Mouse (Mus musculus) embryonic facial prominence, embryonic 11.5 days (tissue): ENCODE measurements around the gene 1700017B05Rik. TPM values are rescaled to one million over a fixed set of nuclear protein-coding genes. Genes with fewer than 3 reads are reported as not detected.

Experiments used
- ATAC-seq: fragments of 200-750 bp; cut with Nextera tagmentation; replicated peaks from 2 replicates; pipeline ENCODE4 v1.8.0; 2017; ENCODE audit warnings: low read depth; ENCODE audit not compliant: insufficient number of reproducible peaks, low FRiP score, low TSS enrichment
- DNase-seq: peaks from one replicate; pipeline ENCODE4 v3.0.0-alpha.2; 2015; ENCODE audit warnings: low spot score
- H3K27ac ChIP-seq: fragments of 300-500 bp; sonication (generic); replicated peaks from 2 replicates; pipeline ENCODE4 v1.5.1; 2014; ENCODE audit warnings: mild to moderate bottlenecking, low read depth, low read length, control low read depth
- H3K27me3 ChIP-seq: fragments of 300-500 bp; sonication (generic); 2 replicates; pipeline ENCODE4 v1.6.1; 2014; ENCODE audit warnings: mild to moderate bottlenecking, low read length, moderate library complexity, mixed read lengths; ENCODE audit not compliant: control insufficient read depth, insufficient read depth
- H3K36me3 ChIP-seq: fragments of 300-500 bp; sonication (generic); replicated peaks from 2 replicates; pipeline ENCODE4 v1.6.1; 2014; ENCODE audit warnings: low read depth, mild to moderate bottlenecking, low read length, moderate library complexity, mixed read lengths; ENCODE audit not compliant: control insufficient read depth, insufficient read depth
- H3K4me1 ChIP-seq: fragments of 300-500 bp; sonication (generic); 2 replicates; pipeline ENCODE4 v1.6.1; 2014; ENCODE audit warnings: low read length, mixed read lengths; ENCODE audit not compliant: control insufficient read depth, insufficient read depth
- H3K4me2 ChIP-seq: fragments of 300-500 bp; sonication (generic); 2 replicates; pipeline ENCODE4 v1.6.1; 2014; ENCODE audit warnings: low read depth, mild to moderate bottlenecking, control low read depth, low read length, moderate library complexity
- H3K4me3 ChIP-seq: fragments of 300-500 bp; sonication (generic); 2 replicates; pipeline ENCODE4 v1.5.1; 2014; ENCODE audit warnings: low read depth, low read length, control low read depth
- H3K9ac ChIP-seq: fragments of 300-500 bp; sonication (generic); replicated peaks from 2 replicates; pipeline ENCODE4 v1.6.1; 2014; ENCODE audit warnings: mild to moderate bottlenecking, control low read depth, low read length
- H3K9me3 ChIP-seq: fragments of 300-500 bp; sonication (generic); replicated peaks from 2 replicates; pipeline ENCODE4 v1.6.1; 2016; ENCODE audit warnings: mild to moderate bottlenecking, low read length, inconsistent platforms, mixed read lengths; ENCODE audit not compliant: control insufficient read depth
- WGBS: fragments of 180-500 bp; shearing (Covaris S2); extraction: QIAGEN DNeasy Blood & Tissue Kit; methylation state at CpG from one replicate; pipeline ENCODE4 v1.1.7; 2014; 5-methylcytosine and 5-hydroxymethylcytosine counted together
- polyA plus RNA-seq: library from polyadenylated mRNA; unstranded; fragments of >200 nt; fragmentation: Nextera tagmentation; extraction: Ambion mirVana; gene quantifications from 2 replicates; pipeline ENCODE4 v1.2.1, GENCODE M21; 2014

Gene 1700017B05Rik
- polyA plus RNA-seq, 1 experiment from 2014 or later: 11.9 TPM

- DNase-seq: no peak
- no peaks in the 10 kb centered on the region for H3K9me3 ChIP-seq
- no peak for ATAC-seq
- no peak overlapping the region for H3K27ac ChIP-seq
- H3K27me3 ChIP-seq: no peaks in the 10 kb centered on the region
- H3K36me3 ChIP-seq: no peaks in the 10 kb centered on the region
- 40% methylated on average over 1 of the region's 1 CpGs for WGBS
- no peak overlapping the region for H3K4me2 ChIP-seq
- H3K4me3 ChIP-seq: no peak overlapping the region
- H3K4me1 ChIP-seq: peaks cover 4% of the 10 kb centered on the region; the same call in 1 of the 2 replicates
- H3K9ac ChIP-seq: no peak overlapping the region
These were observed 8.7 kb upstream of the 1700017B05Rik start for GRCm38 (mm10) chr9:57271081-57271480.

- Histone ChIP-seq H3K36me3 (no peaks in the 10 kb centered on the region), H3K27me3 (no peaks in the 10 kb centered on the region), H3K27ac (no peak overlapping the region), H3K9ac (no peak overlapping the region), H3K9me3 (no peaks in the 10 kb centered on the region), H3K4me3 (no peak overlapping the region), H3K4me1 (peaks cover 4% of the 10 kb centered on the region; the same call in 1 of the 2 replicates), H3K4me2 (no peak overlapping the region)
- WGBS: 9% methylated on average over 8 of the region's 8 CpGs
- DNase-seq (no peak), ATAC-seq (no peak)
These were observed 8.0 kb upstream of the 1700017B05Rik start for GRCm38 (mm10) chr9:57270399-57270798.

GRCm38 (mm10) chr9:57269384-57269783, 7.0 kb upstream of the 1700017B05Rik start:
- DNase-seq (no peak), ATAC-seq (no peak)
- peaks cover 4% of the 10 kb centered on the region; the same call in 1 of the 2 replicates for H3K4me1 ChIP-seq
- no peaks in the 10 kb centered on the region for H3K36me3 ChIP-seq
- no peak overlapping the region for H3K4me3 ChIP-seq
- H3K27ac ChIP-seq: no peak overlapping the region
- H3K9ac ChIP-seq: no peak overlapping the region
- 36% methylated on average over 1 of the region's 1 CpGs for WGBS
- H3K4me2 ChIP-seq: no peak overlapping the region
- no peaks in the 10 kb centered on the region for H3K27me3 ChIP-seq
- no peaks in the 10 kb centered on the region for H3K9me3 ChIP-seq

- ATAC-seq: no peak
- no peak overlapping the region for H3K9ac ChIP-seq
- H3K4me1 ChIP-seq: peaks cover 4% of the 10 kb centered on the region; the same call in 1 of the 2 replicates
- DNase-seq: no peak
- no peaks in the 10 kb centered on the region for H3K27me3 ChIP-seq
- no peaks in the 10 kb centered on the region for H3K9me3 ChIP-seq
- no peak overlapping the region for H3K4me3 ChIP-seq
- H3K4me2 ChIP-seq: no peak overlapping the region
- no peaks in the 10 kb centered on the region for H3K36me3 ChIP-seq
- H3K27ac ChIP-seq: no peak overlapping the region
- WGBS: 13% methylated on average over 3 of the region's 3 CpGs
These were observed 6.2 kb upstream of the 1700017B05Rik start for GRCm38 (mm10) chr9:57268575-57268974.

GRCm38 (mm10) chr9:57268078-57268477, 5.7 kb upstream of the 1700017B05Rik start:
- peaks cover 4% of the 10 kb centered on the region; the same call in 1 of the 2 replicates for H3K4me1 ChIP-seq
- H3K36me3 ChIP-seq: no peaks in the 10 kb centered on the region
- DNase-seq (no peak), ATAC-seq (no peak)
- no peak overlapping the region for H3K4me3 ChIP-seq
- 15% methylated on average over 10 of the region's 10 CpGs for WGBS
- no peak overlapping the region for H3K4me2 ChIP-seq
- H3K27me3 ChIP-seq: no peaks in the 10 kb centered on the region
- no peak overlapping the region for H3K9ac ChIP-seq
- H3K27ac ChIP-seq: no peak overlapping the region
- no peaks in the 10 kb centered on the region for H3K9me3 ChIP-seq

GRCm38 (mm10) chr9:57267421-57267820, 5.0 kb upstream of the 1700017B05Rik start:
- DNase-seq (no peak), ATAC-seq (no peak)
- 16% methylated on average over 5 of the region's 5 CpGs for WGBS
- Histone ChIP-seq H3K9ac (no peak overlapping the region), H3K4me2 (no peak overlapping the region), H3K4me1 (peaks cover 4% of the 10 kb centered on the region; the same call in 1 of the 2 replicates), H3K4me3 (no peak overlapping the region), H3K27ac (no peak overlapping the region), H3K27me3 (no peaks in the 10 kb centered on the region), H3K9me3 (no peaks in the 10 kb centered on the region), H3K36me3 (no peaks in the 10 kb centered on the region)

GRCm38 (mm10) chr9:57265125-57265524, 2.7 kb upstream of the 1700017B05Rik start:
- Histone ChIP-seq H3K27me3 (no peaks in the 10 kb centered on the region), H3K4me2 (no peak overlapping the region), H3K27ac (no peak overlapping the region), H3K9me3 (no peaks in the 10 kb centered on the region), H3K4me1 (no peaks in the 10 kb centered on the region; the same call in none of the 2 replicates), H3K9ac (no peak overlapping the region), H3K36me3 (no peaks in the 10 kb centered on the region), H3K4me3 (no peak overlapping the region)
- DNase-seq: no peak
- ATAC-seq: no peak
- 30% methylated on average over 5 of the region's 5 CpGs for WGBS

GRCm38 (mm10) chr9:57262795-57263684, 628 bp upstream of the 1700017B05Rik start:
- WGBS: 53% methylated on average over 13 of the region's 13 CpGs
- no peaks in the 10 kb centered on the region; the same call in 1 of the 2 replicates for H3K4me1 ChIP-seq

More at GRCm38 (mm10) chr9:57262795-57263684, 628 bp upstream of the 1700017B05Rik start:
- ATAC-seq (no peak), DNase-seq (no peak)
- no peak overlapping the region for H3K27ac ChIP-seq
- no peaks in the 10 kb centered on the region for H3K9me3 ChIP-seq
- H3K4me2 ChIP-seq: peak overlapping the region; percentile 72
- peak overlapping the region; percentile 77 for H3K4me3 ChIP-seq
- no peaks in the 10 kb centered on the region for H3K27me3 ChIP-seq
- peak overlapping the region; percentile 87 for H3K9ac ChIP-seq
- no peaks in the 10 kb centered on the region for H3K36me3 ChIP-seq
